Mouse (Mus musculus) spleen, adult 12 weeks (tissue): ENCODE results near the gene Ndufaf7.

Experiments
- DNase-seq: peaks from one replicate; pipeline ENCODE4 v3.0.0; 2022; ENCODE audit warnings: low spot score

Gene Ndufaf7

DNA sequence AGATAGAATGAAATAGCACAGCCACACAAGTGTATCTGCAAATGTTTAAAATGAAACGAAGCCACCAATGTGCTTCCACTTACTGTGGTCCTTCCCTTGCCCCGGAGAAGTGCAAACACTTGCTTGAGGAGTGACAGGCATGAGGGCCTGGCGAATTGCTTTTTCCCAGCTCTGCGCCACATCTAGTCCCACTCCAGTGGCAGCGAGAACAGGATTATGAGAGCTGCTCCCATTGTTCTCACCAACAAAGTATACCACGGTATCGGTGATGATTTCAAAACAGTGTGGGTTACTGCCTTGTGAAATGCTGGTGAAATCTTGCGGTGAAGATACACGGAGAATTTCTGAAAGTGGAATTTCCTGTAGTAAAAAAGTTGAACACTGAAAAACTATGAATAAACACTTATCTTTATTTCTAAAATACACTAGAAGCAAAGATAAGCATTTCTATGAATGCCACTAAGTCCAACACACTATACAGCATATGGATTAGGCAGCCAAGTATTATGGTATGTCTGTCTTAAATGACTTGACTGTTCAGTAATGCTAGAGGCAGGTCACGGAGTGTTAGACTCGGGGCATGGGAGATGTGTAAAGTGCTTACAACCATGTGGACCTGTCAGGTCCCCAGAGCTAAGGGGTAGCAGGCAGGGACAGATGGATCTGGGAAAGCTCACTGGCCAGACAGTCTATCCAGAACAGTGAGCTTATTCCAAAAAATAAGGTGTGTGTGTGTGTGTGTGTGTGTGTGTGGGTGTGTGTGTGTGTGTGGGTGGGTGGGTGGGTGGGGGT, 29.4 kb downstream of the Ndufaf7 start:
- no peak for DNase-seq

DNA sequence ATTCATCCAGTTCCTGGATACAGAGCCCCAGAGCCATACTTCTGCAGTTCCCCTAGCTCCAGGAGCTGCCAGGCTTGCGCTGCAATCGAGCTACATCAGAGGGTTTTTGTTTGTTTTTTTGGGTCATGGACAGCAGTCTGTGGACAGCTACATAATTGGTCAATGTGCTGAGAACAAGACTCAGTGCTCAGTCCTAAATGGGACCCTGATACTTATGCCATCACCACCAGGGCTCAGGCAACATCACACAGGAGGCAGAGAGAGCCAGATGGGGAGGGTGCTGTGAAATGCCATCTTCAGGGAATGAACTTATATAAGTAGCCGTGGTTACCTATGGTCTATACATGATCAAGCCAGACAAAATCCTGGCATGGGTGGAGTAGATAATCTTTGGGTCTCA, 31.6 kb downstream of the Ndufaf7 start:
- no peak for DNase-seq

DNA sequence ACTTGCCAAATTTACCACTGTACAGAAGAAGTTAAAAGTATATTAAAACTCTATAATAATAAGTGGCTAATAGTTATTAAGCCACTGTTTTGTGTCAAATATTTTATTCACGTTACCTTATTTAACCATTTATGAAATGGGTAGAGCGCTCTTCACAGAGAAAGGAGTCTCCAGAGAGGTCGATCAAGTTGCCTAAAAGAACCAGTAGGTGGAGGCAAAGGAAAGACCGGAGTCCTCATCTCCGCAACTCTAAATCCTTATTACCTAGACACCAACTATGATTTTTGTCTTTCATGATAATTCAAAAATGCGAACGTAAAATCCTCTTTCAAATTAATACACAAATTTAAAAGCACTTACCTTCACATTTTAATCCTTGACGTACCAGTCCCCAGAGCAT, 46.2 kb downstream of the Ndufaf7 start:
- no peak for DNase-seq

DNA sequence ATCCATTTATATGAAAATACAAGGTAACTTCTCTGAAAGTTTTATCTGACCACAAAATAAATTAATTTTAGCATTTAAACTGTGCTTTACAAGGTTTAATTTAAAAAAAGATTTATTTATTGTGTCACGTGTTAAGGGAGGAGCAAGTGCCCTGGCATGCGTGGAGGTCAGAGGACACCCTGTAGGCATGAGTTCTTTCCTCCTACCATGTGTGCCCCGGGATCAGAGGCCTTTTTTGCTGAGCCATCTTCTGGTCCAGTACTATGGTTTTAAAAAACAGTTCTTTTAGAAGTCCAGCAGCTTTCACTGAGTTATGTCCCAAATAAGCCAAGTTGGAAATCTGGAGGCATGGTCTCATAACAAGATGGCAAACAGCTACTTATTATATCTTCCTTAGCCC, 46.8 kb downstream of the Ndufaf7 start:
- no peak for DNase-seq

DNA sequence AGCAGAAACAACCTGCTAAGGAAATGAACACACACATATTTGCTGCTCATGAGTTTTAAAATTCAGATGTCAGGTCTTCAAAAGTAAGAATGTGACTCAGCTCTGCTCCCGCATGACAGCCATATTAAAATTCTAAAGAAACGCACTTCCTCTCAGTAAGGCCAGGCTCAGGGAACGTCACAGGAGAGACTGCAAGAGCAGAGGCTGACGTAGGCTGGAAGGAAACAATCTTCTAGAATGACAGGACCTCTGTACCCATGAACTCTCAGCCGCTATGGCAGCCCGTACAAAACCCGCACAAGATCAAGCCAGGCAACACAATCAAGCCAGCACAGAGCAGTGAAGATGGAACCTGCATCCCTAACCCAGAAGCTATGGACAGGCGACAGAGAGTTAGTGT, 52.1 kb downstream of the Ndufaf7 start:
- DNase-seq, result no peak

DNA sequence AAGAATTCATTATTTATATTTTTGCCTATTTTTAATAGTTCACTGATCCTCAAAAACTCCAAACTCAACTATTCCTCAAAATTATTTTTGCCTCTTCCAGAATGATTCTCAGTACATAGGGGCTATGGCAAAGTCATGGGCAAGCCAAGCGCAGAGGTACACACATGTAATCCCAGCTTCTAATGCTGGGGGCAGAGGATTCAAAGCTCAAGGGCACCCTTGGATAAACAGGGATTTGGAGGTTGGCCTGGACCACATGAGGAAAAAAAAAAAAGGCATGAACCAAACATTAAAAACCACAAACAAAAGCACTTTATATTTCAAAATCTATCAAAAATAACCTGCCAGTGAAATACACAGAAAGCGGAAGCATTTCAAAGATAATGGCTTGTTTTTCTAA, 54.6 kb downstream of the Ndufaf7 start:
- DNase-seq, result no peak

DNA sequence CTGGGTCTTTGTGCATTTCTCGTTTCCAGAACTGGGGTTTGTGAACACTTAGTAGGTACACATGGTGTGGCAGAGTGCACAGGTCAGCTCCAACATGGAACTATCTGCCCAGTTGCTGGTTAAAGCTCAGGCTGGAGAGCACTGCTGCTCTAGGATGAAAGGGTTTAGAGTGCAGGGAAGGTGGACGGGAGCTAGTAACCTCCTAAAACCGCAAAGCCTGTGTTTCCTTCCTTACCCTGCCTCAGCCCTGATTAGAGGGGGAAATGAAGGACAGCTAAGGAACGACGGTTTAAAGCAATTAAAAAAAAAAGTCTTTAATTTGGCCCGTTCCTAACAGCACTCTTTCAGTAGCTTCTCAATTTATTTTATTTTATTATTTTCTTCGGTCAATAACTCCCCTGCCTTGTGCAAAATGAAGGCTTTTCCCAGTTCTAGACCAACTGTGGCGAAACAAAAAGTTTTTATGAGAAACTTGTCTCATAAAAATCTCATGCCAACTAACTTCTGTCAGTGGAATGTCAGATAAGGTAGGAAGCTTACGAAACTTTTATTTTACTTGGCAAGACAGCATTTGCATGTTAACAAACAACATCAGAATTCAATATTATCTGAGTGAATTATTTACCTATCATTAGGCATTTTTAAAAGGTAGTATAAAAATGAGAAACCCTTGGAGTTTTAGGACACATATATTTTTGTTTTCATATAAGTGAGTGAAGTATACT, 55.5 kb downstream of the Ndufaf7 start:
- no peak for DNase-seq

DNA sequence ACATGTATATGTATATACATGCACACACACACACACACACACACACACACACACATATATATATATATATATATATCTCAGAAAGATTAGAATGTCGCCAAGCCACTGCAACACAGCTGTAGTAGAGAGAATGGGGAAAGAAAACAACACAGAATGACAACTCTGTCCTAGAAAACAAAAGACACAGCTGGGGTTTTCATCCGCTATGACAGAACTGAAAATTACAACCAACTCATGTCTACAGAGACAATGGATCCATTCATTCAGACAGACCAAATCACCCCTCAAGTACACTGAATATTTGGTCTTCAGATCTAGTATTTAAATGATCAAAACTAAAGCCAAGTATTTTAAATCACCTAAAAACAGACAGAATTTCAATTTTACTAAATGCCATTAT, 56.7 kb downstream of the Ndufaf7 start:
- DNase-seq, result no peak

DNA sequence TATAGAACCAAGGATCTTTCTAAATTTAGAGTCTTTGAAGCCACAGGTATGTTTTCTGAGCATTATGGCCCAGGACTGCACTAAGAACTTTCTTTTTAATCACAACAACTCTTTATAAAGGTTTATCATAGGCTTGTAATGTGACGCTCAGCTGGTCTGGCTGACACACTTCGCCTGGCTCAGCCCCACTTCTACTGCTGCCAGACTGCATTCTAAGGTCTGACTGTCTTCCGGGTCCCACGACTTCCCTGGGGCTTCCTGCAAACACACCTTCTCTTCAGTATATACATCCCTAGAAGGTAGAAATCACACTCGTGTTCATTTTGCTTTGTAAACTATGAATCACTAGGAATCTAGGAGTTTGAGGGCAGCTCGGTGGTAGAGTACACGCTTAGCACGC, 57.4 kb downstream of the Ndufaf7 start:
- DNase-seq, result no peak

DNA sequence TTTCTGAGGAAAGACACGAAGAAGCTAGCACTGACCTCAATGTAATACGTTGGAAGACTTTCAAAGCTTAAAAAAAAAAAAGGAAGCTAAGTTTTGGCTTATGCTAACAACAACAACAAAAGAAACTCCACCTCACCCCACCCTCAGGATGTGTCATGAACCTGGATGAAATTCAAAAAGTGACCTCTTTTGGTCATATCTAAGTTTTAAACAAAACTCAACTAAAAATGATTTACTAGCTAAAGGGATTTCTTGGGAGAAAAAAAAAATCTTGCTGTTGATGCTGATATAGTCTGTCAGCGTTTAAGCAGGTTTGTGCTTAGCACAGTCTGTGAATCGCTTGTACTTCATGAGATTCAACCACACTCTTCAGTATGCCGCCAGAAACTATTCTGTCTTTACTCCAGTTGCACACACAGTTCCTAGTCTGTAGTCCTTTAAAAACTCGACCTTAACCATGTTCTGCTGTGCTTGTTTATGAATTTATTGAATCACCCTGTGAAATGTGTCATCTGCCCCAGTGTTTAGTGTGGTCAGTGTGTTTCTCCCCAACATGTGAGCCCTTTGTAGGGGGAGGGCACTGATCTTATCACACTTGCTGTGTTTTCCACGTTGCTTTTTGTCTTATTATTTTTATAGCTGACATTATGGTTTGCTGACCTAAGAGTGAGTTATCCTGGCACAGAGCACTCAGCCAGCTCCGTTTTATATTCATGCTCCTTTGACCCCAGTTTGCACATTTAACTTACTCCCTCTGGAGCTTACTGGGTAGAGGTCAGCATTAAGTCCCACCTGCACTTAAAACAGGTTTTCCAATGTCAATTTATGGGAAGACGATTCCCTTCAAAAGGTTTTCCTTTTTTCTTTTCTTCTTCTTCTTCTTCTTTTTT, 58.2 kb downstream of the Ndufaf7 start:
- DNase-seq, result no peak
